Mouse (Mus musculus) lung, adult 2 months (tissue): ENCODE data around the gene Cdk9.

Experiments used
- CTCF ChIP-seq: fragments of 200-500 bp; IDR thresholded peaks from 2 replicates; pipeline ENCODE4 v1.5.1; 2011; ENCODE audit warnings: mild to moderate bottlenecking, low read length, control low read depth; ENCODE audit not compliant: insufficient read depth
- POLR2A ChIP-seq: fragments of 200-500 bp; IDR thresholded peaks from 2 replicates; pipeline ENCODE4 v1.6.1; 2011; ENCODE audit warnings: low read depth, mild to moderate bottlenecking, control low read depth, low read length, borderline replicate concordance; ENCODE audit errors: extremely low read depth

GRCm38 (mm10) chr2:32680961-32681650 is 31.8 kb downstream of the Cdk9 start:
- TF ChIP-seq CTCF: no peak
- no peak for TF ChIP-seq POLR2A
